Mouse (Mus musculus) midbrain, embryonic 15.5 days (tissue): ENCODE measurements at regions not wholly inside any gene's neighbourhood (a gene's known extent, or its start where the extent isn't known, plus 50 kb on each side); places are given as distances from the start of the nearest gene placed in this dataset.

Experiments used
- ATAC-seq: fragments of 200-750 bp; cut with Nextera tagmentation; replicated peaks from 2 replicates; pipeline ENCODE4 v1.8.0; 2017; ENCODE audit warnings: moderate TSS enrichment
- H3K27ac ChIP-seq: fragments of 300-500 bp; sonication (generic); 2 replicates; pipeline ENCODE4 v1.5.1; 2015; ENCODE audit warnings: mild to moderate bottlenecking, inconsistent platforms
- H3K27me3 ChIP-seq: fragments of 300-500 bp; sonication (generic); replicated peaks from 2 replicates; pipeline ENCODE4 v1.6.1; 2015; ENCODE audit warnings: inconsistent platforms
- H3K36me3 ChIP-seq: fragments of 300-500 bp; sonication (generic); replicated peaks from 2 replicates; pipeline ENCODE4 v1.6.1; 2015; ENCODE audit warnings: inconsistent platforms
- H3K4me1 ChIP-seq: fragments of 300-500 bp; sonication (generic); 2 replicates; pipeline ENCODE4 v1.6.1; 2015; ENCODE audit warnings: inconsistent platforms
- H3K4me2 ChIP-seq: fragments of 300-500 bp; sonication (generic); 2 replicates; pipeline ENCODE4 v1.6.1; 2015; ENCODE audit warnings: inconsistent platforms, mild to moderate bottlenecking, moderate library complexity
- H3K4me3 ChIP-seq: fragments of 300-500 bp; sonication (generic); 2 replicates; pipeline ENCODE4 v1.5.1; 2015; ENCODE audit warnings: mild to moderate bottlenecking, inconsistent platforms
- H3K9ac ChIP-seq: fragments of 300-500 bp; sonication (generic); 2 replicates; pipeline ENCODE4 v1.6.1; 2015; ENCODE audit warnings: mild to moderate bottlenecking, inconsistent platforms
- H3K9me3 ChIP-seq: fragments of 300-500 bp; sonication (generic); 2 replicates; pipeline ENCODE4 v1.6.1; 2016; ENCODE audit warnings: inconsistent platforms
- WGBS: fragments of 180-500 bp; shearing (Covaris S2); methylation state at CpG from one replicate; pipeline ENCODE4 v1.1.7; 2015; ENCODE audit warnings: mixed read lengths; 5-methylcytosine and 5-hydroxymethylcytosine counted together

- Histone ChIP-seq H3K27ac (no peak overlapping the region), H3K9ac (no peak overlapping the region), H3K4me1 (no peaks in the 10 kb centered on the region), H3K9me3 (no peaks in the 10 kb centered on the region), H3K27me3 (no peaks in the 10 kb centered on the region), H3K4me3 (no peak overlapping the region), H3K36me3 (no peaks in the 10 kb centered on the region), H3K4me2 (no peak overlapping the region)
- WGBS, result 62% methylated on average over 4 of the region's 4 CpGs
- no peak for ATAC-seq
Observed at GRCm38 (mm10) chr12:95937705-95938104, 245.7 kb downstream of the Flrt2 start.

- Histone ChIP-seq H3K9ac (no peak overlapping the region), H3K4me1 (no peaks in the 10 kb centered on the region), H3K27ac (no peak overlapping the region), H3K27me3 (no peaks in the 10 kb centered on the region), H3K4me2 (no peak overlapping the region), H3K36me3 (no peaks in the 10 kb centered on the region), H3K9me3 (no peaks in the 10 kb centered on the region), H3K4me3 (no peak overlapping the region)
- 90% methylated on average over 1 of the region's 1 CpGs for WGBS
- no peak for ATAC-seq
Observed at GRCm38 (mm10) chr12:95940465-95941012, 248.5 kb downstream of the Flrt2 start.

- no peak for ATAC-seq
- Histone ChIP-seq H3K9me3 (no peaks in the 10 kb centered on the region), H3K4me3 (no peak overlapping the region), H3K9ac (no peak overlapping the region), H3K27me3 (no peaks in the 10 kb centered on the region), H3K36me3 (no peaks in the 10 kb centered on the region), H3K4me2 (no peak overlapping the region), H3K4me1 (no peaks in the 10 kb centered on the region), H3K27ac (no peak overlapping the region)
- 52% methylated on average over 6 of the region's 6 CpGs for WGBS
Observed at GRCm38 (mm10) chr12:95959786-95960504, 267.9 kb downstream of the Flrt2 start.

- Histone ChIP-seq H3K9ac (no peak overlapping the region), H3K4me1 (no peaks in the 10 kb centered on the region), H3K36me3 (no peaks in the 10 kb centered on the region), H3K4me3 (no peak overlapping the region), H3K27ac (no peak overlapping the region), H3K9me3 (no peaks in the 10 kb centered on the region), H3K4me2 (no peak overlapping the region), H3K27me3 (no peaks in the 10 kb centered on the region)
- 13% methylated on average over 3 of the region's 3 CpGs for WGBS
- ATAC-seq, result no peak
Observed at GRCm38 (mm10) chr12:95960505-95960871, 268.5 kb downstream of the Flrt2 start.

DNA sequence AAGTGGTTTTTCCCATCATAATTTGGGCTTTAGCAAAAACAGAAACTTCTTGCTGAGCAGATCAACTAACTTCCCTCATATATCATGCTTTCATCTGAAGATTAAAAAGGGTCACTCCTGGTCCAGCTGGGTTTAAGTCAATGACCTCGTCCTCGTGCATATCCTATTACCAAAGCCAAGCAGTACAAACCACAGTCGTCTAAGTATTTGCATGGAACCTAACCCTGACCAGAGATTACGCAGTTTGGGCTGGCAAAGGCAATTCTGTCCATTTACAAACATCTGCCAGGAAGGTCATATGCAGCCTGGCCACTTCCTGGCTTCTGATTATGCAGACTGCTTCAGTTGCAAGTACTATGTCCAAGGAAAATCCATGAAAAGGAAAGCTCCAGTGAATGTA lies 270.8 kb downstream of the Flrt2 start:
- no peaks in the 10 kb centered on the region for H3K9me3 ChIP-seq
- H3K4me3 ChIP-seq, result no peak overlapping the region
- H3K4me1 ChIP-seq, result no peaks in the 10 kb centered on the region
- no peak overlapping the region for H3K4me2 ChIP-seq
- no peak overlapping the region for H3K9ac ChIP-seq
- no peak overlapping the region for H3K27ac ChIP-seq
- no peak for ATAC-seq
- 73% methylated on average over 4 of the region's 4 CpGs for WGBS
- H3K36me3 ChIP-seq, result no peaks in the 10 kb centered on the region
- H3K27me3 ChIP-seq, result no peaks in the 10 kb centered on the region

- H3K27ac ChIP-seq, result no peak overlapping the region
- WGBS, result 76% methylated on average over 5 of the region's 5 CpGs
- ATAC-seq, result no peak
- H3K4me1 ChIP-seq, result no peaks in the 10 kb centered on the region
- H3K36me3 ChIP-seq, result no peaks in the 10 kb centered on the region
- H3K27me3 ChIP-seq, result no peaks in the 10 kb centered on the region
- H3K4me3 ChIP-seq, result no peak overlapping the region
- no peaks in the 10 kb centered on the region for H3K9me3 ChIP-seq
- H3K9ac ChIP-seq, result no peak overlapping the region
- no peak overlapping the region for H3K4me2 ChIP-seq
Observed at GRCm38 (mm10) chr12:95988669-95989288, 296.8 kb downstream of the Flrt2 start.

DNA sequence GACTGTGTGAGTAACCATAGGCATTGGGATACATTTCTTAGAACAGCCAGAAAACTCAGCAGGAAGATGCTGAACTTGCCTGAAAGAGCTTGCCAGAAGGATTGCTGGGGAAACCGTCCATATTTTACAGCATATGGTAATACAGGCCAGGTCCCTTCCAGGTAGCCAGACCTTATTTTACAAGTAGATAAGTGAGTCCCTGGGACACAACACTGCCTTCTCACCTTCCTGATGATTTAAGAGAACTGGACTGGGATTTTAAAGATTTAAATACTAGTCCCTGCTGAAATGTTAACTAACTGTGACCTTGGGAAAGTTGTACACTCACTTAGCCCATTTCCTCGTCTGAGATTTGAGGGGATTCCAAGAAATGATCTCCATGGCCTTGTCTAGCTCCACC lies 302.9 kb downstream of the Flrt2 start:
- Histone ChIP-seq H3K4me2 (no peak overlapping the region), H3K36me3 (no peaks in the 10 kb centered on the region), H3K27me3 (no peaks in the 10 kb centered on the region), H3K9ac (no peak overlapping the region), H3K4me1 (no peaks in the 10 kb centered on the region), H3K27ac (no peak overlapping the region), H3K9me3 (no peaks in the 10 kb centered on the region), H3K4me3 (no peak overlapping the region)
- WGBS, result 78% methylated on average over 2 of the region's 2 CpGs
- ATAC-seq, result no peak

- H3K4me2 ChIP-seq, result no peak overlapping the region
- no peaks in the 10 kb centered on the region for H3K36me3 ChIP-seq
- 54% methylated on average over 1 of the region's 1 CpGs for WGBS
- no peak for ATAC-seq
- H3K27me3 ChIP-seq, result no peaks in the 10 kb centered on the region
- H3K9me3 ChIP-seq, result no peaks in the 10 kb centered on the region
- H3K4me1 ChIP-seq, result no peaks in the 10 kb centered on the region
- H3K4me3 ChIP-seq, result no peak overlapping the region
- H3K27ac ChIP-seq, result no peak overlapping the region
- no peak overlapping the region for H3K9ac ChIP-seq
Observed at GRCm38 (mm10) chr12:96030180-96030579, 338.2 kb downstream of the Flrt2 start.

DNA sequence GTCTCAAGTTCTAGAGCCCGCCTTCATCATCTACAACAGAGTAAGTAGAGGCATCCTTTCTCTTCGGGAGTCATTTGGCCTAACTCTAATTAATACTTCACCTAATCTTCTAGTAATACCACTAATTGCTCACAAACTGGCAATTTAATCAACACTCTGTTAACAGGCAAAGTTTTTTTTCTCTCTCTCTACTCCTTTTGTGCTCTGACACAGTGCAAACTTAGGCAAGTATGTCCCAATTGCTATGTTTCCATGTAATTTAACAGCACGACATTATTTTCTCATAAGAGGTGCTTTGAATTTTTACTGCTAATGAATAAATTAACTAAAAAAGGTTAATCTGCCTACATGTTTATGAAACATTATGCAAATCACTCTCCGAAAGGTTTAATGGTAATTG lies 383.3 kb downstream of the Flrt2 start:
- Histone ChIP-seq H3K27ac (no peak overlapping the region), H3K9ac (no peak overlapping the region), H3K36me3 (no peaks in the 10 kb centered on the region), H3K4me2 (no peak overlapping the region), H3K4me3 (no peak overlapping the region), H3K9me3 (no peaks in the 10 kb centered on the region), H3K4me1 (no peaks in the 10 kb centered on the region), H3K27me3 (no peaks in the 10 kb centered on the region)
- no peak for ATAC-seq
- WGBS, result 82% methylated on average over 4 of the region's 4 CpGs

- Histone ChIP-seq H3K36me3 (no peaks in the 10 kb centered on the region), H3K4me3 (no peak overlapping the region), H3K27me3 (no peaks in the 10 kb centered on the region), H3K4me2 (no peak overlapping the region), H3K4me1 (no peaks in the 10 kb centered on the region), H3K9ac (no peak overlapping the region), H3K27ac (no peak overlapping the region), H3K9me3 (no peaks in the 10 kb centered on the region)
- WGBS, result 96% methylated on average over 2 of the region's 2 CpGs
- ATAC-seq, result no peak
Observed at GRCm38 (mm10) chr12:96090995-96091394, 399.0 kb downstream of the Flrt2 start.

DNA sequence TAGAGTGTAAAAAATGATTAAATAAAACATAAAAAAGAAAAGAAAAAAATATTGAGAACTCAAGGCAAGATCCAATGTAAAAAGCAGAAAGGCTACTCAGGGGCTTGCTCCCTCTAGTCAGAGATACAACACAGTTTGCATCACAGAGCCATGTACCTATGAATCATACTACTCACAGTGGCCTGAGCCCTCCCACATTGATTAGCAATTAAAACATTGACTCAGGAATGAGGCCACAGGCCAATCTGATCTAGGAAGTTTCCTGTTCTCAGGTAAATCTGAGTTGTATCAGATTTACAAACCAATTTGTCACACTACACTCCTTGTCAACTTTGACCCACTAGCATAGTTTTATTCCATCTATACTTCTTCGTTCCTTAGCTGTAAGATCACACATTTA lies 414.2 kb downstream of the Flrt2 start:
- no peak overlapping the region for H3K9ac ChIP-seq
- 93% methylated on average over 1 of the region's 1 CpGs for WGBS
- no peak overlapping the region for H3K27ac ChIP-seq
- H3K4me1 ChIP-seq, result no peaks in the 10 kb centered on the region
- H3K4me3 ChIP-seq, result no peak overlapping the region
- no peaks in the 10 kb centered on the region for H3K27me3 ChIP-seq
- no peaks in the 10 kb centered on the region for H3K36me3 ChIP-seq
- no peak overlapping the region for H3K4me2 ChIP-seq
- no peaks in the 10 kb centered on the region for H3K9me3 ChIP-seq
- ATAC-seq, result no peak

DNA sequence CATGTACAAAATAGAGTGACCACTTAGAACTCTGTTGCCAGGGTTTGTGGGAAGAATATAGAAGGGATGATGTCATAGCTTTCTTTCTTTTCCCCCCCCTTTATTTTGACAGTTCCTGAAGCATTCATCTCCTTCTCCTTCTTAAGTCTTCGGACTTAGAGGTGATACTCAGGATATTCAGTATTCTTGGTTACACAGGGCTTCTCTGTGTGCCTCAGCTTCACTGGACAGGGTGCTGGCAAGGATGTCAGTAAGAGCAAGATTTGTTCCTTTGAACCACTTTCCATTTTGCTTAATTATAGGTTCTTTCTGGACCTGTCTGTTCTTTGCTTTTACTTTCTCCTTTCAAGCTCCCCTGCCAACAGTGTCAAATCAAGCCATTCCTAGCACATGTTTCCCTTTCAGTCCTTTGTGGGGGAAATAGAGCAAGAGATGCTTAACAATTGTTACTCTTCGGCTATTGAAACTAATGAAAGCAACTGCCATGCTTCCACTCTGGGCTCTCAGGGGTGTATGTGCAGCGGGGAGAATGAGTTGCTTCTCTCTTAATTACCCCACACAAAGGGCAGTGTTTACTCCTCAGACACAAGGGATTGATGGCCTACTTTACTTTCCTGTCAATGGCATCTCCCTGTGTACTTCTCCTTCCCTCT lies 422.8 kb downstream of the Flrt2 start:
- no peak overlapping the region for H3K4me3 ChIP-seq
- ATAC-seq, result no peak
- H3K9me3 ChIP-seq, result no peaks in the 10 kb centered on the region
- WGBS, result 22% methylated on average over 3 of the region's 3 CpGs
- H3K4me1 ChIP-seq, result no peaks in the 10 kb centered on the region
- no peaks in the 10 kb centered on the region for H3K36me3 ChIP-seq
- no peak overlapping the region for H3K27ac ChIP-seq
- H3K27me3 ChIP-seq, result no peaks in the 10 kb centered on the region
- no peak overlapping the region for H3K4me2 ChIP-seq
- H3K9ac ChIP-seq, result no peak overlapping the region

GRCm38 (mm10) chr12:96117553-96117952 lies 425.5 kb downstream of the Flrt2 start:
- WGBS, result 88% methylated on average over 3 of the region's 3 CpGs

More at GRCm38 (mm10) chr12:96117553-96117952, 425.5 kb downstream of the Flrt2 start:
- H3K4me2 ChIP-seq, result no peak overlapping the region
- no peak overlapping the region for H3K9ac ChIP-seq
- H3K4me3 ChIP-seq, result no peak overlapping the region
- H3K27ac ChIP-seq, result no peak overlapping the region
- no peak for ATAC-seq
- no peaks in the 10 kb centered on the region for H3K9me3 ChIP-seq
- no peaks in the 10 kb centered on the region for H3K4me1 ChIP-seq
- no peaks in the 10 kb centered on the region for H3K36me3 ChIP-seq
- no peaks in the 10 kb centered on the region for H3K27me3 ChIP-seq
